Mouse (Mus musculus): ENCODE data around the gene Psmd9. TPM values are rescaled to one million over a fixed set of nuclear protein-coding genes. Genes with fewer than 3 reads are reported as not detected.
"Not testable (repeated sequence)": the region's sequence is repeated elsewhere in the genome, so short reads cannot be mapped to it uniquely, and the experiment has no call there.

Gene Psmd9
- total RNA-seq, 2 experiments from 2014 or later = 19.2 to 19.5 TPM

GRCm38 (mm10) chr5:123181536-123181935 lies 12.3 kb downstream of the Psmd9 start:
- DNase-seq = no peak
- intact Hi-C loops (cut with DNase I; ENCODE audit: low total_unique reads) = no loop called here

GRCm38 (mm10) chr5:123182651-123183050 lies 13.4 kb downstream of the Psmd9 start, which contains the start of gene Hpd:
Hpd (minus strand) TSS chr5:123182727.
- no peak for DNase-seq
- intact Hi-C loops (cut with DNase I; ENCODE audit: low total_unique reads) = no loop called here

GRCm38 (mm10) chr5:123185966-123186365 lies 16.8 kb downstream of the Psmd9 start:
- intact Hi-C loops (cut with DNase I; ENCODE audit: low total_unique reads) = no loop called here
- no peak for DNase-seq

DNA sequence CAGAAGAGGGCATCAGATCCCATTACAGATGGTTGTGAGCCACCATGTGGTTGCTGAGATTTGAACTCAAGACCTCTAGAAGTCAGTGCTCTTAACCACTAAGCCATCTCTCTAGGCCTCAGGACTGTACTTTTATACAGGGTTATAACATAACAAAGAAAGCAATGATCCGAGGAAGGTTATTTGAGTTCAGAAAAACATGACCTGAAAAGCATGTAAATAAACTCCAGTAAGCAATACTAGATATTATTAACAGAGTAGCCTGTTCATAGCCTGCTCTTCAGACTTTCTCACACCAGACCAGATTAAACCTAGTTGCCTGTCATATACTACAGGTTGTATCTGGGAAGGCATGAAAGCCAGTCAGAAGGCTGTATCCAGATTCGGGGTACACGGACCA lies 18.1 kb downstream of the Psmd9 start:
- intact Hi-C loops (cut with DNase I; ENCODE audit: low total_unique reads) = no loop called here
- DNase-seq = no peak

DNA sequence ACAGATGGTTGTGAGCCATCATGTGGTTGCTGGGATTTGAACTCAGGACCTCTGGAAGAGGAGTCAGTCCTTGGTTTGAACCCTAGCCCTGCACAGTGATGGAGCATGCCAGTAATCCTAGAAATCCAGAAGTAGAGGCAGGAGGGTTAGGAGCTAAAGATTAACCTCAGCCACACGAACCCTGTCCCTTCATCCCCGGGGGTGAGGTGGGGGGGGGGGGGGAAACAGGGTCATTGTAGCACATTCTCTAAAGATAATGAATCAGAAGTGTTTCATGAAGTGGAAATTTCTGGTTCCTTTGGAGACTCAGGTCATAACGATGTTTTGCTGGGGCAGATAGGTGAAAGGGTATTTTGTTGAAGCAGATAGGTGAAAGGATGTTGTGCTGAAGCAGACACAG lies 21.7 kb downstream of the Psmd9 start:
- intact Hi-C loops (cut with DNase I; ENCODE audit: low total_unique reads) = loop anchor here (5.0 kb wide), 1 partner anchor 801 kb away; no protein-coding TSS in a partner anchor
- no peak for DNase-seq

GRCm38 (mm10) chr5:123191427-123191826 lies 22.2 kb downstream of the Psmd9 start:
- no peak for DNase-seq
- intact Hi-C loops (cut with DNase I; ENCODE audit: low total_unique reads) = loop anchor here (5.0 kb wide), 1 partner anchor 801 kb away; no protein-coding TSS in a partner anchor

DNA sequence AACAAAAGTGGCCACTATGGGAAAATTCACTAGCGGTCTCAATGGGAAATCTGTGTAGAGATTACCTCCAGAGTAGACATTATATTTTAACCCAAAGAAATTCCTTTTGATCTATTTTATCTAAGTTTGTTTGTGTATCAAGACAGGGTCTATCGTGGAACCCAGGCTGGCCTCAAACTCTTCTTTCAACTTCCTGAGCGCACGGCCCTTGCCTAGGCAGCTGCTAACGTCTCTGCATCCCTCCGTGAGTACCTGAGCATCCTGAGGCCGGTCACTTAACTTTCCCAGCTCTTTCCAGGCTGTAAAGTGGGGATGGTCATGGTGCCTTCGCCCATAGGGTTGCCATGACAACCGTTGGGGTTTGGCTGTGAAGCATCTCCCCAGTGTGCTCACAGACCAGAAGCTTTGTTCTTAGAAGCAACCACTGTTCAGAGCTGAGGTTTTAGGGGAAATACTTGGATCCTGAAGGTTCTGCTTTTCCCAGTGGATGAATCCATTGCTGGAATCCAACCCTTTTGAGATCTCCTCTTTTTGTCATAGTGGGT lies 23.5 kb downstream of the Psmd9 start:
- no peak for DNase-seq
- intact Hi-C loops (cut with DNase I; ENCODE audit: low total_unique reads) = loop anchor here (5.0 kb wide), 1 partner anchor 800 kb away; no protein-coding TSS in a partner anchor

DNA sequence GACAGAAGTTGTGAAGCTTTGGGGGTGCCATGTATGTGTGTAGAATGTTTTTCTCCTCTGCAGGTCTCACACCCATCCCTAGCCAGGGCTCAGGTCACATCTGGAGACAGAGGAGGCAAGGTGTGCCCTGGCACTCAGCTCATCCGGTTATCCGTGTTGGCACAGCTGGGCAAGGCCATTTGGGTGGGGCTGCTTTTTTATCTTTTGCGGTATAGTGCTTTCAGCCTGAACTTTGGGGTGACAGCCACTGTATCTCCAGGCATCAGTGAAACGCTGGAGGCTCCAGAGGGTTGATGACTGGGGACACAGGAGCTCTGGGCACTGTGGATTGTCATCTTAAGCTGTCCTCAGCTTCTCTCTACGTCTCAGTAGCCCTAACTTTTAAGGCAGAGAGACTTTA lies 24.2 kb downstream of the Psmd9 start:
- intact Hi-C loops (cut with DNase I; ENCODE audit: low total_unique reads) = loop anchor here (5.0 kb wide), 1 partner anchor 799 kb away; no protein-coding TSS in a partner anchor
- DNase-seq = no peak

- intact Hi-C loops (cut with DNase I; ENCODE audit: low total_unique reads) = loop anchor here (5.0 kb wide), 1 partner anchor 797 kb away; no protein-coding TSS in a partner anchor
- DNase-seq = no peak
Measured at GRCm38 (mm10) chr5:123194856-123195255, 25.6 kb downstream of the Psmd9 start.

- intact Hi-C loops (cut with DNase I; ENCODE audit: low total_unique reads) = no loop called here
- DNase-seq = no peak
Measured at GRCm38 (mm10) chr5:123195500-123196000, 26.3 kb downstream of the Psmd9 start.

DNA sequence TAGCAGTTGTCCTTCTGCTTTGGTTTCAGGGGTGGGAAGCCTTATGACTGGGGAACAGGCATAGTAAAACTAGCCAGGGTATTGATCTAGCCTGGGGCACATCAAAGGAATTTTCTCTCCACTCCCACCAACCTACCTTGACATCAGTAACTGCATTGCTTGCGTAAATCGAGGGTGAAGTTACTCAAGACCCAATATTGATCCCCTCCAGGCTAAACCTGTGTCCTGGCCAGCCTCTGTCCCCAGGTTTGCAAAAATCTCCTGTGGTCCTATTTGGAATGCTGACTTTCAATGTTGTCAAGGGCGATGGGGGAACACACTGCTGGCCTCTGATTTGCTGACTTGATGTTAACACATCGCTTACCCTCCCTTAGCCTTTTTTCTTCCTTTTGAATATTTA lies 27.5 kb downstream of the Psmd9 start:
- no peak for DNase-seq
- intact Hi-C loops (cut with DNase I; ENCODE audit: low total_unique reads) = no loop called here

GRCm38 (mm10) chr5:123198523-123198922 lies 29.3 kb downstream of the Psmd9 start:
- intact Hi-C loops (cut with DNase I; ENCODE audit: low total_unique reads) = no loop called here
- no peak for DNase-seq

DNA sequence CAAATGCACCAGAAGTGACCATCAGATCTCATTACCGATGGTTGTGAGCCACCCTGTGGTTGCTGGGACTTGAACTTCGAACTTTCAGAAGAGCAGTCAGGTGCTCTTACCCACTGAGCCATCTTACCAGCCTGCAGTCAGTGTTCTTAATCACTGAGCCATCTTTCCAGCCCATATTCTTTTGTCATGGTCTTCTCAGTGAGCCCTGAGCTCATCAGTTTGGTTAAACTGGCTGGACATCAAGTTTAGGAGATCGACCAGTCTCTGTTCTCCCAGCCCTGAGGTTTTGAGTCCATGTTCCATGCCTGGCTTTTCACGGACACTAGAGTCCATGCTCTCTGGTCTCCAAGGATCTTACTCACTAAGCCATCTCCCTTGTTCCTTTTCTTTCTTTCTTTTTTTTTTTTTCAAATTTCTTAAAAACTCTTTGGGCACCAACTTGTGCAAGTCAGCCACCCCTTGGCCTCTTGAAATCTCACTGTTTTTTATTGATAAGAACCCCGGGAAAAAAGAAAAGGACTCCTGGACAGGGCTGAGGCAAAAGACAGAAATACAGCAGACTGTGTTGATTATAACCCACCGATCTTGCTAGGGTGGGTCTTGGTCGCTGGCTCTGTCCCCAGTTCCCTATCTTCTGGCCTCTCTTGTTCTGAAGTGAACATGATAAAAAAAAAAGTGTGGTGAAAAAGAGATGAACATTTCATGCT lies 31.8 kb downstream of the Psmd9 start:
- intact Hi-C loops (cut with DNase I; ENCODE audit: low total_unique reads) = not testable (repeated sequence)

GRCm38 (mm10) chr5:123201523-123201892 lies 32.3 kb downstream of the Psmd9 start:
- no peak for DNase-seq
- intact Hi-C loops (cut with DNase I; ENCODE audit: low total_unique reads) = no loop called here

More for the DNA sequence above, 31.8 kb downstream of the Psmd9 start:
- DNase-seq = not testable (repeated sequence)

DNA sequence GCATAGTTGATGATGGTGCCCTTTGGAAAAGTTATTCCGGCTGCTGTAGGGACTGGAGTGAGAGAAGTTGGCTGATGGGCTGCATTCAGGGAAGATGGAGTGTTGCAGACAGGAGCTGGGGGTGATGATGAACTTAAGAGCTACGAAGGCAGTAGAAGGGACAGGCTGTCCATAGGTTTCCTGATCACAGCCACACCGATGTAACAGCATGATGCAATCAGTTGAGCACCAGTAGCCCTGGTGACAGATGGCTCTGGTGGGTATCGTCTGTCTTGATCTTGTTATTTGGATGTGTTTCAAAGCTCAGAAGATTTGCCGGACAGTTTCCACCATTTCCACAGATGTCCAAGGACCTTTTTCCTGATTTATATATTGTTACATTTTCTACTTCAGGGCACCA lies 32.8 kb downstream of the Psmd9 start:
- intact Hi-C loops (cut with DNase I; ENCODE audit: low total_unique reads) = no loop called here
- DNase-seq = no peak

DNA sequence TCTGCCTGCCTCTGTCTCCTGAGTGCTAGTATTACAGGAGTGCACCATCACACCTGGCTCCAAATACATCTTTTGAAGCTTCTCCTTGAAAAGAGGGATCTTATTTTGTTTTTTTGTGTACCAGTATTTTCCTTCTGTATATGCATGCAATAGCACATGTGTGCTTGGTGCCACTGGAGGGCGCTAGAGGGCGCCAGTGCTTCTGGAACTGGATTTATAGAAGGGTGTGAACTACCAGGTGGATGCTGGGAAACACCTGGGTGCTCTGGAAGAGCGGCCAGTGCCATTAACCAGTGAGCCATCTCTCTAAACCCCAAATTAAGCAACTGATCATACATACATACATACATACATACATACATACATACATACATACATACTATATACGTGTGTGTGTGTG lies 33.6 kb downstream of the Psmd9 start:
- intact Hi-C loops (cut with DNase I; ENCODE audit: low total_unique reads); DNase-seq: not testable (repeated sequence)

DNA sequence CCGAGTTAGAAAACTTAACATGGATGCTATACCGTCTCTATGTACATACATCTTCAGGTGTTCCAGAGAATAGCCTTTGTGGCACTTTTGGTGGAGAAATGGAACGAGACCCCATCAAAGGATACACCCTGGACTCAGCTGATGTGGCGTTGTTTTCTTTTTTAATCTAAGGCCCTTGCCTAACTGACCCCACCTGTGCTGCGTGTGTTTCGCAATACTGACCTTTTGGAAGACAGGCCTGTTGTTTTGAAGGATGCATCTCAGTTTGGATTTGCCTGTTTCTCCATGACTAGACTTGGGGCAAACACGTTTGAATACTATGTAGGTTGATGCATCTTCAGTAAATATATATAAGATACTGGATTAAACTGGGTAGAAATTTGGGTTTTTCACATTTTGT lies 34.4 kb downstream of the Psmd9 start:
- intact Hi-C loops (cut with DNase I; ENCODE audit: low total_unique reads); DNase-seq: not testable (repeated sequence)

- DNase-seq; intact Hi-C loops (cut with DNase I; ENCODE audit: low total_unique reads): not testable (repeated sequence)
Measured at GRCm38 (mm10) chr5:123222346-123223050, 53.3 kb downstream of the Psmd9 start.

DNA sequence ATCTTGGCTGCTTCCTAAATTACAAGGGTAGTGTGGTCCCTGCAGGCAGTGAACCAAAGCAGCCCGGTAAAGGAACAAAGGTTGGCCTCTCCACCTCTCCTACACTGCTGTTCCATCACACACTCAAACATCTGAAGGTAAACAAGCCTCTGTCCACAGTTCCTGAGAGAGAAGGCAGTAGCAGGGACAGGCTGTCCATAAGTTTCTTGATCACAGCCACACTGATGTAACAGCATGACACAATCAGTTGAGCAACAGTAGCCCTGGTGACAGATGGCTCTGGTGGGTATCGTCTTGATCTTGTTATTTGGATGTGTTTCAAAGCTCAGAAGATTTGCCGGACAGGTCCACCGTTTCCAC lies 53.8 kb downstream of the Psmd9 start:
- no peak for DNase-seq

GRCm38 (mm10) chr5:123223861-123224260 lies 54.6 kb downstream of the Psmd9 start:
- DNase-seq; intact Hi-C loops (cut with DNase I; ENCODE audit: low total_unique reads): not testable (repeated sequence)

More for the DNA sequence above, 53.8 kb downstream of the Psmd9 start:
- intact Hi-C loops (cut with DNase I; ENCODE audit: low total_unique reads) = no loop called here

Measured in gastrocnemius, postnatal 14 days (tissue).